Mouse (Mus musculus) frontal cortex, postnatal 10 days (tissue): ENCODE measurements around the gene Gm20894.
"Not testable (repeated sequence)": the region's sequence is repeated elsewhere in the genome, so short reads cannot be mapped to it uniquely, and the experiment has no call there.

Experiments
- DNase-seq, 2 experiments: peaks; one replicate each; pipeline ENCODE4 v3.0.0; 2022; ENCODE audit warnings: low spot score in 2 of 2, mixed read lengths in 1 of 2

Gene Gm20894

GRCm38 (mm10) chrY:28271412-28271811 lies at the start of gene Gm20894:
Gene Gm20894 (minus strand): TSS chrY:28271512.
- not testable (repeated sequence) for DNase-seq
